Mouse (Mus musculus) megakaryocyte, embryonic 14.5 days (primary cell): Measurements from ENCODE around the gene Gse1. TPM values are rescaled to one million over a fixed set of nuclear protein-coding genes. Genes with fewer than 3 reads are reported as not detected.

Source experiments
- H3K27me3 ChIP-seq: replicated peaks from 2 replicates; pipeline ENCODE3; 2012; ENCODE audit warnings: inconsistent platforms
- H3K36me3 ChIP-seq: replicated peaks from 2 replicates; pipeline ENCODE3; 2012; ENCODE audit warnings: low read length, inconsistent platforms, mixed read lengths
- H3K4me1 ChIP-seq: 2 replicates; pipeline ENCODE4 v1.6.1; 2012; ENCODE audit warnings: inconsistent platforms
- H3K4me3 ChIP-seq: replicated peaks from 2 replicates; pipeline ENCODE3; 2012; ENCODE audit warnings: moderate library complexity, mild to moderate bottlenecking, inconsistent platforms
- H3K9me3 ChIP-seq: 2 replicates; pipeline ENCODE4 v1.6.1; 2012; ENCODE audit warnings: inconsistent platforms
- FLI1 ChIP-seq: IDR thresholded peaks from 2 replicates; pipeline ENCODE4 v1.6.1; 2012; ENCODE audit warnings: low read length, inconsistent platforms, mixed read lengths
- GATA1 ChIP-seq: IDR thresholded peaks from 3 replicates; pipeline ENCODE4 v1.6.1; 2012; ENCODE audit warnings: mixed read lengths, low read length, inconsistent platforms, borderline replicate concordance
- polyA plus RNA-seq: library from polyadenylated mRNA; stranded (reverse); fragments of >175 nt; gene quantifications from 2 replicates; pipeline ENCODE4 v1.2.3, GENCODE M21; 2012; ENCODE audit warnings: low replicate concordance; ENCODE audit not compliant: insufficient read depth

Gse1 gene
- polyA plus RNA-seq, 1 experiment, result 163 TPM

DNA sequence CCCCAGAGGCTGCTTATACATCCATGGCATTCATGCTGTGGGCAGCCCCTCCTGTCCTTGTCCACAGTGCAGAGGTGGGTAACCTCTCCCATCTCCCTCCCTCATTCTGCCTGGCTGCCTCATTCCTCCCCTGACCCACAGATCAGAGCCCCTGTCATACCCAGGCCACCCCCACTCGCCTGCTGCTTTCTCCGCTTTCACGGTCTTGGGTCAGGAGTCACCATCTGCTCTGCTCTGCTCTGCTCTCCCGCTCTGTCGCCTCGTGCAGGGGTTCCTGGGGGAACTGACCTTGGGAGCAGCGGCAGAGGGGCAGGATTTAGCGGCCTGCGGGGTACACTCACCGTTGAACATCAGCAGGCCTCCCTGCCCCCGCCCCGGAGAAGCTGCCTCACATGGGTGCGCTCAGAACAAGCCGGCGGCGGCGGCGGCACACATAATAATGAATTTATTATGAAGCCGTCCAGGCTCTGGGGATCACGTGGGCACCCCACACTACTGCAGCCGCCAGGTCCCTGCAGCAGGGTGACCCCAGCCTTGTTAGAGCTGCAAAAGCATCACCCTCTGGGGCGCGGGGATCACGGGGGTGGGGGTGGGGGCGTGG lies 321.2 kb downstream of the Gse1 start:
- no peaks in the 10 kb centered on the region for H3K27me3 ChIP-seq

DNA sequence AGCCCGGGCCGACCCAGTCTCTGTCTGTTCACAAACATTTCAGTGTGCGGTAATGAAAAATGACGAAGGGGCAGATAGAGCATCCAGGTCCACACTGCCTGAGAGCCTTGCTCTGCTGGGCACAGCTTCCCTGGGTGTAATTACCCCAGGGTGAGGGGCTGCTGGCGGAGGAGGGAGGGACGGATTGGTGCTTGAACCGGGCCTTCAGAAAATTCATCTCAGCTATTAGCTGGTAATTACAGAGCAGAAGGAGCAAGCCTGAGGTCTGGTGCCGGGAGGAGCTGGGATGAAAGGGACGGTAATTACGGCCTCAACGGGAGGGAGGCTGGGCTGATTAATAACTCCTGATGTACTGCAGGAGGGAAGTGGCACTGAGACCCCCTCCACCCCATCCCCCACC lies 321.7 kb downstream of the Gse1 start:
- no peak for TF ChIP-seq FLI1
- TF ChIP-seq GATA1, result no peak
- no peaks in the 10 kb centered on the region for H3K27me3 ChIP-seq
- peak overlapping the region; percentile 50 for H3K4me3 ChIP-seq
- no peaks in the 10 kb centered on the region for H3K9me3 ChIP-seq
- peaks cover 100% of the 10 kb centered on the region for H3K4me1 ChIP-seq
- H3K36me3 ChIP-seq, result peaks cover 99% of the 10 kb centered on the region

More for the DNA sequence above, 321.2 kb downstream of the Gse1 start:
- Histone ChIP-seq H3K4me1 (peaks cover 100% of the 10 kb centered on the region), H3K4me3 (peak overlapping the region; percentile 79), H3K36me3 (peaks cover 99% of the 10 kb centered on the region), H3K9me3 (no peaks in the 10 kb centered on the region)
- TF ChIP-seq FLI1, result no peak
- TF ChIP-seq GATA1, result no peak

DNA sequence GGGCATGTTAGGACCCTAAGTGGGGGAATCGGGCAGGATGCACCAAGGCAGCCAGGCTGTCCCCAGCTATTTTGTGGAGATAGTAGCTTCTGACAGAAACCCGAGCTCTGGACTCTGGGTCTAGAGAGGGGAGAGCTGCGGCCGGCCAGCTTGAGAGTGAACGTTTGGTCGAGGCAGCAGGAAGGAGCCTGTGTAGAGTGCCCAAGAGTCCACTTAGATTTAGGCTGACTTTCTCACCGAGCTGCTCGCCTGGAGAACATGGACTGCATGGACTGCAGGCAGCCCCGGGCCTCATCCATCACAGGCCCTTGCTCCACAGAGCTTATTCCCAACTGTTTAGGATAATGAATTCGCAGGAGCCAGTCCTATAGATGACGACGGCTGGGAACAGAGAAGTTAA lies 322.2 kb downstream of the Gse1 start:
- Histone ChIP-seq H3K9me3 (no peaks in the 10 kb centered on the region), H3K4me1 (peaks cover 100% of the 10 kb centered on the region), H3K4me3 (no peak overlapping the region), H3K27me3 (no peaks in the 10 kb centered on the region), H3K36me3 (peaks cover 99% of the 10 kb centered on the region)
- no peak for TF ChIP-seq GATA1
- TF ChIP-seq FLI1, result no peak

- H3K9me3 ChIP-seq, result no peaks in the 10 kb centered on the region
- peaks cover 99% of the 10 kb centered on the region for H3K36me3 ChIP-seq
- no peaks in the 10 kb centered on the region for H3K27me3 ChIP-seq
- peaks cover 100% of the 10 kb centered on the region for H3K4me1 ChIP-seq
- TF ChIP-seq GATA1 (no peak), FLI1 (no peak)
- H3K4me3 ChIP-seq, result peak overlapping the region; percentile 33
Observed at GRCm38 (mm10) chr8:120550937-120551676, 322.9 kb downstream of the Gse1 start.

GRCm38 (mm10) chr8:120551677-120551980 lies 323.4 kb downstream of the Gse1 start:
- no peak for TF ChIP-seq FLI1
- no peak for TF ChIP-seq GATA1
- Histone ChIP-seq H3K27me3 (no peaks in the 10 kb centered on the region), H3K36me3 (peaks cover 99% of the 10 kb centered on the region), H3K4me1 (peaks cover 100% of the 10 kb centered on the region), H3K9me3 (no peaks in the 10 kb centered on the region), H3K4me3 (peak overlapping the region; percentile 12)

GRCm38 (mm10) chr8:120552509-120552908 lies 324.3 kb downstream of the Gse1 start:
- Histone ChIP-seq H3K27me3 (no peaks in the 10 kb centered on the region), H3K36me3 (peaks cover 99% of the 10 kb centered on the region), H3K4me1 (peaks cover 100% of the 10 kb centered on the region), H3K9me3 (no peaks in the 10 kb centered on the region), H3K4me3 (peak overlapping the region; percentile 29)
- TF ChIP-seq FLI1, result no peak
- TF ChIP-seq GATA1, result no peak

DNA sequence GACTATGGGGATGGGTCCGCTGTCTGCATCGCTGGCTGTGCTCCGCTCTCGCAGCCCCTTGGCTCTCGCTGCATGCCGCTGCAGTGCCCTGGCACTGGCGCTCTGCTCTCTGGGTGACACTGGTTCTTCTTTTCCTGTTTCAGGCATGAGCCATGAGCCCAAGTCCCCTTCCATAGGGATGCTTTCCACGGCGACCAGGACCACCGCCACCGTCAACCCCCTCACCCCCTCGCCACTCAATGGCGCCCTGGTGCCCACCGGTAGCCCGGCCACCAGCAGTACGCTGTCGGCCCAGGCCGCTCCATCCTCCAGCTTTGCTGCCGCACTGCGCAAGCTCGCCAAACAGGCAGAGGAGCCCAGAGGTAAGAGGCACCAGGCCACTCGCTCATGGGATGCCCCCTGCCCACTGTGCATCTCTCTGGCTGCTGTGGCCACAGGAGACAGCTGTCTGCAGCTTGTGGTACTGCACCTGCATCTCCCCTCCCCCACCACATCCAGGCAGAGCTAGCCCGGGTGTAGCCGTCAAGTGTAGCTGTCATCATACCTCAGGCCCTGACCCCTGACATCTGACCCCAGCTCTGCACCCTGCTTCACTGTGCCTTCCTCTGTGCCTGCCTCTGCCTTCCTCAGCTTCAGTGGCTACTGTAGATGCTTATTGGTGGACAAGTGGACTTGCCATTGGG lies 325.3 kb downstream of the Gse1 start:
- TF ChIP-seq FLI1 (no peak), GATA1 (no peak)
- H3K27me3 ChIP-seq, result no peaks in the 10 kb centered on the region
- peak overlapping the region; percentile 79 for H3K4me3 ChIP-seq
- peaks cover 99% of the 10 kb centered on the region for H3K36me3 ChIP-seq
- H3K9me3 ChIP-seq, result no peaks in the 10 kb centered on the region
- H3K4me1 ChIP-seq, result peaks cover 100% of the 10 kb centered on the region

GRCm38 (mm10) chr8:120554466-120555039 lies 326.3 kb downstream of the Gse1 start:
- Histone ChIP-seq H3K4me1 (peaks cover 100% of the 10 kb centered on the region), H3K9me3 (no peaks in the 10 kb centered on the region), H3K36me3 (peaks cover 100% of the 10 kb centered on the region), H3K27me3 (no peaks in the 10 kb centered on the region), H3K4me3 (no peak overlapping the region)
- TF ChIP-seq FLI1 (no peak), GATA1 (no peak)

DNA sequence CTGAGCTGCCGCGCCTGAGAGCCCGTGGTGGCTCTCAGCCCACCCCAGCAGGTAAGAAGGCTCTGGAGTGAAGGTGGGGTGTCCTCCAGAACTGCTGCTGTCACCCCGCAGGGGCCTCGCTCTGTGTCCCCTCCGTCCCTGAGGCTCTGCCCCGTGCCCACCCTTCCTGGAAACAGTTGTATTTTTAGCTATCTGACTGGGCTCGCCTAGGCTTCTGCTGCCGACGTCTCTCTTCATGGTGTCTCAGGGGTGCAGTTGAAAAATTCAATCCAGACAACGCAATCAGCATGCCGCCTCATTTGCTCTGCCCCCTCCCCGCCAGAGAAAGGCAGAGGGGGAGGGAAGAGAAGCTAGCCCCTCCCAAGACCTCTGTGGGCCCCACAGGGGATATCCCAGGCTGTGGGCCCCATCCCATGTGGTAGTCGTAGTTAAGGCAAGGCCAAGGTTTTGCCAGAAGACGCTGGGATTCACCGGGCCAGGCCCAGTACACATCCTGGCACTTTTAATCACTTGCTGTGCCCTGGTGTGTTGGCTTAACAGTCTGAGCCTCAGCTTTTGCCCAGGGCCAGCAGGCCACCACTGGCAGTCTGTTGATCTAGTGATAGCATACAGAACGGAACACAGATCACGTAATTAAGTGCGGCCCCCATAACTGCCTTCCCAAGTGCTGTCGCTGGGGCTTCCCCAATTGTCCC lies 328.1 kb downstream of the Gse1 start:
- Histone ChIP-seq H3K4me1 (peaks cover 100% of the 10 kb centered on the region), H3K4me3 (peak overlapping the region; percentile 53), H3K9me3 (no peaks in the 10 kb centered on the region), H3K27me3 (no peaks in the 10 kb centered on the region), H3K36me3 (peaks cover 100% of the 10 kb centered on the region)
- TF ChIP-seq FLI1 (no peak), GATA1 (no peak)
